Mouse (Mus musculus) kidney, adult 18-20 months (tissue): Measurements from ENCODE around the gene Cdc25b.

Experiments used
- DNase-seq: peaks from one replicate; pipeline ENCODE4 v3.0.0; 2021

The Cdc25b gene

GRCm38 (mm10) chr2:131160671-131161111 is 26.1 kb upstream of the Cdc25b start:
- DNase-seq, result peak; percentile 57

DNA sequence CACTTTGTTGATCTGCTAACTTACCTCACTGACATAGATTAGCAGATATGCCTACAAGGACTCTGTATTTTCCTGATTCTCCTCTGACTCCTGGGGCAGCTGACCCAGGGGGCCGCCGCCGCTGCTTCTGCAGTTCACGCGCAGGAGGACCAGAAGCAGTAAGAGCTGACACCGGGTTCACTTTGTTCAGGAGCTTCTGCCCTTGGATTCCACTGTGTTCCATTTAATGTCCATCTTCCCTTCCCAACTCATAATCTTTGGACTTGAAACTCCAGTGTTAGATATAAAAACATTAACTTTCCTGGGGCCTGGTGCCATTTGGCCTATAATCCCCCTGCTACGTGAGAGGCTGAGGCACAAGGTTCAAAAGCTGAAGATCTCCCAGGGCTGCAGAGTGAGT is 22.8 kb upstream of the Cdc25b start:
- peak; percentile 64 for DNase-seq

- no peak for DNase-seq
Measured at GRCm38 (mm10) chr2:131166172-131166571, 20.6 kb upstream of the Cdc25b start.

GRCm38 (mm10) chr2:131167984-131168383 is 18.8 kb upstream of the Cdc25b start:
- DNase-seq, result no peak

DNA sequence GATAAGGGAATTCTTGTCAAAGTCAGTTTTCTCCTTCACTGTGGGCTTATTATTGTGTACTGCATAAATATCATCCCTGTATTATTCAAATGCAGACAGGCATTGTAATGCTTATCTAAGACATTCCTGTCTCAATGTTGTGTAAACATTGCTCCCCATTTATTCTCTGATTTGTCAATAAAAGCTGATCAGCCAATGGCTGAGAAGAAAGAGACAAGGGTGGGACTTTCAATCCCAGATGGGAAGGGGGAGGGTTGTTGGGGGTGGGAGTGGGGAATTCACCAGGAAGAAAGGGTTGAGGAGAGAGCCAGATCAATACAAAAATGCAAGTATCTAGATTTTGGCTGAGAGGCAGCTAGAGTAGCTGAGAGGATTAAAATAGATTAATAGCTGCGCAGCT is 17.8 kb upstream of the Cdc25b start:
- no peak for DNase-seq

DNA sequence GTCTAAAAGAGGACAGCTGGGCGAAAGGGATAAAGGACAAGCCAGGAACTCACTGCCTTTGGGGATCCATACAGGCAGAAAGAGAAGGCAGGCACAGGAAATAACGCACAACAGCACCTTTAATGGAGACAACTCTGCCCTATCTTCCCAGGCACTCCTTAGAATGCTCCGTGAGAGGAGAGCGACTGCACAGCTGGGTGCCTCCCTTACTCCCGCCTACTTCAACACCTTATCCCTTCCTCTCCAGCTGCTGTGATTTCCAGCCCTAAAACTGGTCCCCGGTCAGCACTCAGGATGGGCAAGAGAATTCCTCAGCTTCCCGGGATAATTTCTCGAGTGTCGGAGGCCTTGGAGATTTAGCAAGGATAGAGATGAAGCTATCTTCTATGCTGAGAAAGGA is 15.8 kb upstream of the Cdc25b start:
- no peak for DNase-seq

DNA sequence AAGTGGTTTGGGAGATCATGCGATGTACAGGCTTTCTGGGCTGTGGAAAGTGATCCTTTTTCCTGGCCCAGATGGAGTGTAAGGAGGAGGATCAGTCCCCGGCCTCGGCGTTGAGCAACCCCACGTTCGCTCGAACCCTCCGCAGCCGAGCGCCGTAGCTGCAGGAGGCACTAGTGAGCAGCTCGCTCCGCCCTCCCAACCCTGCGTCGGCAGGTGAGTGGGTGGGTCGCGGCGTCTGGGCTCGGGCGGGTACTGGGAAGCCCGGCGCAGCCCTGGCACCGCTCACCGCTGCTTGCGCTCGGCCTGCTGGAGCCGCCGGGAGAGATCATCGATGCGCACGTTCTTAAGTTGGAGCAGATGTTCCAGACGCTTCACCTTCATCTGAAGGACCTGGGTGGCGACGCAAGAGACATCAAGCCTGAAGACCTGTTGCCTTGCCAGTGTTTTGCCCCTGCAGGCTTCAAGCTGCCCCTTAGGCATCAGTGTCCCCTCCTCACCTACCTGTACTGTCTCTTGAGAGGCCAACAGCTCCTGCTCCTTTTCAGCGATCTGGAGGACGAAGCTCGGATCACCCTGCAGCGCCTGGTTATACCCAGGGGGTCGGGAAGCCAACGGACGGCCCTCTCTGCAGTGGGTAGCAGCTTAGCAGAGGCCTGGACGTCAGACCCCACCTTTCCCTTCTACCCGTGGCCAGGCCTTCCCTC is 15.2 kb upstream of the Cdc25b start:
- peak; percentile 80 for DNase-seq

DNA sequence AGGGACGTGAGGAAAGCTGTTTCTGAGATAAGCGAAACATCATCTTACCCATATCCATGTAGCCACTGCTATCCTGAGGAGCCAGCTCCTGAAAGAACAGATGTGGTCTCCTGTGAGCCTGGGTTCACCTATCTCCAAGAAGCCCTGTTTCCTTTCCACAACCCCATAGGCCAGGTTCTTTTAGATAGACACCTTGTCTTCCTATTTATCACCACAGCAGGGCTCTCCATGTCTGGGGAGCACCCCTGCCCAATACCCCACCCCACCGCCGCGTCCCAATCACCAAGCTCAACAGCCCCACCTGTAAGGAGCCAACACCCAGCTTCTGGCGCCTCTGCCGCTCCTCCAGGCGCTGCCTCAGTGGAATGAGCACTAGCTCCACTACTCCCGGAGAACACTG is 14.4 kb upstream of the Cdc25b start:
- DNase-seq, result no peak

DNA sequence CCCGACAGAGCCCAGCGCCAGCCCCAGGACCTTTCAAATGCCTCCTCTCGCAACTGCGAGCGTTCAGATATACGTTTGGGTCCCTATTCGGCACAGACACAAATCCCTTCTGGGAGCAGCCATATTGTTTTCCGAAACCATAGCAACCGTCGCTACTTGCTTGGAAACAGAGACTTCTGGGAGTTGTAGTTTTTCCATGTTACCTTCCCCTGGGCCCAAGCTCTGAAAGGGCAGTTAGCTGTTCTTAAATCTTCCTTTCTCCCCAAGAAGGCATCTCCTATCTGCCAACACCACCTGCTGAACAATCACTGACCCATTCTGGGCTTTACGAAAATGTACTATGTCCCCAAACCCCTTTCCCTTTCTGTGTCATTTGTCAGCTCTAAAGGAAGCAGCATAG is 12.0 kb upstream of the Cdc25b start:
- peak; percentile 72 for DNase-seq

DNA sequence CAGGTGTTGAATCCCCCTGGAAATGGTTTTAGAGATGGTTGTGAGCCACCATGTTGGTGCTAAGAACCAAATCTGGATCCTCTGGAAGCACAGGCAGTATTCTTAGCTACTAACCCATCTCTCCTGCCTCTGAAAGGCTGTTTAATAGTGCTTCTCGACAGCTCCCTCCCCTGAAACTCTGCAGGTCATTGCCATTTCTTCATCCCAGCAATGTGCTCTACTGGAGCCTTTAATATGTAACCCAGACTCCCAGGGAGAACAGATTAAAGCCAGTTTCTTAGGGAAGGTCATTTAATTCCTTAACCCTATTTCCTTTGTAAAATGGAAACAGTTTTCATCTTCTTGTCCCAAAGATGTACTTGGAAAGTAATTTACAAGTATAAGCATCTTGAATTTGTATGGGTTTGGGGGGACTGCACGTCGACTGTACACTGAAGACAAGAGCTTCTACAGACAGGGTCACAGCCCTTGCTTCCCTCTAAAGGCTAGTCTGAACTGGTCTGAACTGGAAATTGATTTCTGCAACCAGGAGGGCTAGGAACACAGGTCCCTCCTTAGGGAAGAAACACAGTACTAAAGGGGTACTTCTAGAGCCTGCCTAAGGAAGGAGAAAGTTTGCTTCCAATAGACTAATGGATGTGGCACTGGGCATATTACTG is 11.3 kb upstream of the Cdc25b start:
- no peak for DNase-seq

DNA sequence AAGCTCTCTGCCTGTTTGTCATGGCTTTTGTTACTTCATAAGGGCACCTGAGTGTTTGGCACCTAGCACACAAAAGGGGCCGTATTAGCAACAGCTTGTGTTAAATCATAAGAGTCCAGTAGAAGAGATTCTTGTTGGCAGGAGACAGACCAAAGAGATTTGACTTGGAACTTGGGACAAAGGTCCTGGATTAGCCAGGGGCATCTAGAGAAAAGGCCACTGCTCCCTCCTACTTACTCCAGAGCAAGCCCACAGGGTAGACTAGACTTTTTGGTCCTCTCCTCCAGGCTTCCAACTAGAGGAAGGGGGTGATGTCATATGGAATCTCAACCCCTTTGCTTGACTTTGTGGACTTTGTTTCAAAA is 10.8 kb upstream of the Cdc25b start:
- DNase-seq, result no peak

- peak; percentile 76 for DNase-seq
Measured at GRCm38 (mm10) chr2:131176491-131176890, 10.3 kb upstream of the Cdc25b start.

- DNase-seq, result no peak
Measured at GRCm38 (mm10) chr2:131177932-131178331, 8.8 kb upstream of the Cdc25b start.

DNA sequence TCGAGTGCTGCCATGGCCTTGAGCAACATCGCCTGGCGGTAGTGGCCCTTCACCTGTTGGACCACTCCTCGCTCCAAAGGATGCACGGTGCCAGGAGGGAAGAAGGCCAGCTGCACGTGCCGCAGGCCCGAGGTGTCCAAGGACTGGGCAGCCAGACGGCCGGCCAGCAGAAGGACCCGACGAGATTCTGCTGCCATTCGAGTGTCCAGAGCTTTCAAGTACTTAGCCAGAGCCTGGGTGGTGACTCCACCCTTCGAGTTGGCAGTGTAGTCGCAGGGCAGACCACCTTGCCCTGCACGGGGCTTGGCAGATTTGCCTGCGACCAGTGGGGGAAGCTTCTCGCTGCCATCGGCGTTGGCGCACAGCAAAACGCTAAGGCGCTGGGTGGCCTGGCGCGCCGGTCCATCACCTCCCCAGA is 7.9 kb upstream of the Cdc25b start:
- DNase-seq, result peak; percentile 61

DNA sequence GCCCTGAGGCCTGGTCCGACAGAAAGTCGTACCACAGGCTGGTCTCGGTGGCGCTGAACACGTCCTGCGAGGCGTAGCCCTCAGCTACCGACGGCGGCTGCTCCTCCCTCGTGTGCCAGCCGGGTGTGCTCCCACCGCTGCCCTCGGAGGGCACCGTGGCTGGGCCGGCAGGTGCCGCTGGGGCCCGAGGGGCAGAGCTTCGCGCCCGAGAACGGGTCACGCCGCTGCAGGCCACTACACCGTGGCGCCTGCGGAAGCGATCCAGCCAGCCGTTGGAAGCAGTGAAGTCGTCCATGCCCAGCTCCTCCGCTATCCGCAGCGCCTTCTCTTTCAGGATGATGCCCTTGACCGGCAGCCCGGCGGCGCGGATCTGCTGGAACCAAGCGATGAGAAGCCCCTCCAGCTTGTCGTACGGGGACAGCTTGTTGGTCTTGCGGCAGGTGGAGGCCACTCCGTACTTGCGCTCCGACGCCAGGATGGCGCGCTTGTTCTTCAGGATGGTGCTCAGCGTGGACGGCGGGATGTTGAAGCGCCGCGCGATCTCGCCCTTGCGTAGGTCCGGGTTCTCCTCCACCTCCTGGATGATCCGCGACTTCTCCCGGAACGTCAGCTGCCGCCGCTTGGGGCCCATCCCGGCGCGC is 7.4 kb upstream of the Cdc25b start:
- DNase-seq, result peak; percentile 70

DNA sequence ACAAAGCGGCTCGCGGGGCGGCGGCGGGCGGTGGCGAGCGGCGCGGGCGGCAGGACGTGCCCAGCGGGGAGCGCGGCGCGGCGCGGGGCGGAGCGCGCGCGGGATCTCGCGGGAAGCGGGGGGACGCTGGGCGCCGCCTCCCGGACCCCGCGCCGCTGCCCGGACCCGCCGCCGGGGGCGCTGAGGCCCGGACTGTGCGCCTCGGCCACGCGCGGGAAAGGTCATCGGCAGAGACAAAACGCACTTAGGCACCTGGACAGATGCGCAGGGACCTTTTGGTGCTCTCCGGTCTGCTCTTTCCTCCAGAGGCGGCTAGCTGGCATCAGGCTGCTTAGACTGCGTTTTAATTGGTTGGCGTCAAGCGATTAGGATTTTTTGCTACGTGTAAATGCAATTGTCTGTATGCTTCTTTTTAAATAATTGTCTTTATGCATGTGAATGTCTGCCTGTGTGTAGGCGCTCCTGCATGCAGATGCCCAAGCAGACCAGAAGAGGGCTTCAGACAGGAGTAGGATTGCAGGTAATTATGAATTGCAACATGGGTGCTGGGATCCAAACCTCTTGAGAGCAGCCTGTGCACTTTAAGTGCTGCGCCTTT is 6.7 kb upstream of the Cdc25b start, which contains the start of gene Cenpb:
Gene Cenpb (minus strand): TSS at position 78 of the 598 bp plus-strand sequence.
- DNase-seq, result peak; percentile 90

- DNase-seq, result no peak
Measured at GRCm38 (mm10) chr2:131186343-131186742, 406 bp upstream of the Cdc25b start.

DNA sequence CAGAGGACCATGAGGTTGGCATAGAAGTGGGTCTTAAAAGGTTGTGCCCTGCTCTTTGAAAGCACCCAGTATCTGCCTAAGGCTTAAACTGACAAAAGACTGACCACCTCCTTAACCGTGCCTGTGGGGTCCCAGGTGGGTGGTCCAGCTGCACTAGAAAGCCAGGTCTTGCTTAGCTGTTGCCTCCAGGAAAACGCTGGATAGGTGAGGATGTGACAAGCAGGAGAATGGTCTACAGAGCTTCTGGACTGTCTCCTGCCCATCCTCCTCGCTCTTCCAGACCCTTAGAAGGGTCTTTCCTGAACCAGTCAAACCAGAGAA is 813 bp downstream of the Cdc25b start:
- DNase-seq, result no peak

DNA sequence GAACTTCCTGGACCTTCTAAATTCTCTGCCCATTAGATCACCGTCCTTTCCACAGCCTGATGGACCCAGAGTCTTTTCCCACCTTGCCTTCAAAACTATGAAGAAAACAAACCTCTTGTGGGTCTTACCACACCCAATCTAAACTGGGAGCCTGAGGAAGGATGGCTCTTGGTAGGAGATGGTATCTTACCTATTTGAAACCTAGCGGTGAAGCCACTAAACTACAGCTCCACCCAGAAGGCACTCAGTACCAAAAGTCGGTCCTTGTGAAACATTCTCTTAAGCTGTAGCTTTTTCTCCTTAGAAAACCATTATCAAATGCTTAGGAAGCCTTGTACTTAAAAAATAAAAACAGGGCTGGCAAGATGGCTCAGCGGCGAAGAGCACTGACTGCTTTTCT is 1.6 kb downstream of the Cdc25b start:
- no peak for DNase-seq

- DNase-seq, result no peak
Measured at GRCm38 (mm10) chr2:131189521-131190309, 3.0 kb downstream of the Cdc25b start.

DNA sequence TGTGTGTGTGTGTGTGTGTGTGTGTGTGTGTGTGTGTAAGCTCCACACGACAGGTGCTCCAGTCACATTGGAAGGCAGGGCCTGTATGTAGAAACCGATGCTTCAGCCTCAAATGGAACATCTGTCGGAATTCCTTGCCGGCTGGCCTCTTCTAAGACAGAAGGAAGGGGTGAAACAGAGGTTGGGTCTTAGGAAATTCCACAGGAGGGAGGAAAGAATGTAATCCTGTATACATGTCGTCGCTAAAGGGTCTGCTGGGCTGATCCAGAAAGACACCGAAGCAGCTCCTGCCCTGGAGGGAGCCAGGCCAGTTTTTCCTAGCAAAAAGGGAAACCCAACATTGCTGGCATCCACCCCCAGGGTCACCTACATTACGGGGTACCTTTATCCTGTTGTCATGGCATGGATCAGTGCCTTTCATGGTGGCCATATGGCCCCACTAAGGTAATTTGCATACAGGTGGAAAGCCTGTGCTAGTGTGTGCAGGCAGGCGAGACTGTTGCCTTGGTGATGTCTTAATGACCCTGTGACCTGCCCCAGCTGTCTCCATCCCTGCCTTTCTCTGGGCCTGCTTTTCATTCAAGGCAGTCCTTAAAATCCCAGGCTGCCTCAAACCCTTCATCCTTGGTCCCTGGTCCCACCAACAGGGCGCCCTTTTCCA is 3.7 kb downstream of the Cdc25b start:
- DNase-seq, result peak; percentile 57

DNA sequence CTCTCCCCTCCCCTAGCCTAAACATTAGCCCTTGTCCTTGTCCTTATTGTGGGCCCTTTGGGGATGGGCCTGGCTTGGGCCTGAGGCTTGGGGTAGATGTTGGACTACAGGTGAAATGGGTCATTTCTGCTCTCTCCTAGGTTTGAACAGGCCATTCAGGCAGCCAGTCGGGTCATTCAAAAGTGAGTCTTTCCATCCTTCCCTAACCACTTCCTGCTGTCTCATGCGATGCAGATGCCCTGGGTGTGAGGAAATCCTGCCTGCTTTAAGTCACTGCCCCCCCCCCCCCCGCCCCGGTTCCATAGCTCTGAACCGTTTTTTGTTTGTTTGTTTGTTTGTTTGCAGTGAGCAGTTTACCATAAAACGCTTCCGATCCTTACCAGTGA is 4.2 kb downstream of the Cdc25b start:
- DNase-seq, result no peak
